Mouse (Mus musculus) thymus, postnatal 10 days (tissue): ENCODE data around the gene Ifnar2.

Experiments used
- DNase-seq, 2 experiments: peaks; one replicate each; pipeline ENCODE4 v3.0.0; 2021; ENCODE audit warnings: low spot score in 2 of 2

The Ifnar2 gene

GRCm38 (mm10) chr16:91372577-91373472, at the start of gene Ifnar2:
Ifnar2 (plus strand) TSS chr16:91372783.
- DNase-seq = peak; percentile 63 to 69

DNA sequence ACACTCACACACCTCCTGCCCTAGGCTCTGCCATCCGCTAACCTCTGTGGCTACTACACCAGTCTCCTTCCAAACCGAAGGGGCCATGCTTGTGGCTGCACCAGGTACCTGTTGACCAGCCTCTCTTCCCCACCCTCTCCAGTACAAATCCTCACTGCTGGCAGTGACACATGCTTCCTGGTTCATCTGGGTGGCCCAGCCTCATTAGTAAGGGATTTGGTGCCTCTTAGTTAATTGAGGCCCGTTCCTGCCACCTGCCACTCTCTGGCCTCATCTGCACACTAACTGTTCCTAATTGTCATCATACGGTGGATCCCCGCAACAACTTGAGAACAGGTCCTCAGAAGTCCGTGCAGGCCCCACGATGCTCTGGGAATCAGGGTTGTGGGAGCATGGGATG, 45.0 kb upstream of the Ifnar2 start:
- DNase-seq = no peak

DNA sequence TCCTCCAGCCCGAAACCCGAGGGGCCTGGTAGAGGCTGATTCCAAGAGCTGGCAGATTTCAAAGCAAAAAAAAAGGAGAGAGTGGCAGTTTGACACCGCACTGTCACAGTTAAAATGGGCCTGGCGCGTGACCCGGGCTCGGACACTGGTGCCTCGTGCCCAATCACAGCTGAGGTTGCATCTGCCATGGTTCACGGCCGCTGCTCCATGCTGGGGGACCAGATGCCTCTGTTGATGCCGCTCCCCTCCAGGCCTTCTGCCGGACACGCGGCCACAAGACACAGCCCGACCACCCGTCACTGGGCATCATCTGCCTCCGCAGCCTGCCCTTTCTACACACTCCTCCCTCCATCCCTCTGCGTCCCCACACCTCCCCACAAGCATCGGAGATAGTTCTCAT, 43.7 kb upstream of the Ifnar2 start:
- DNase-seq = no peak

DNA sequence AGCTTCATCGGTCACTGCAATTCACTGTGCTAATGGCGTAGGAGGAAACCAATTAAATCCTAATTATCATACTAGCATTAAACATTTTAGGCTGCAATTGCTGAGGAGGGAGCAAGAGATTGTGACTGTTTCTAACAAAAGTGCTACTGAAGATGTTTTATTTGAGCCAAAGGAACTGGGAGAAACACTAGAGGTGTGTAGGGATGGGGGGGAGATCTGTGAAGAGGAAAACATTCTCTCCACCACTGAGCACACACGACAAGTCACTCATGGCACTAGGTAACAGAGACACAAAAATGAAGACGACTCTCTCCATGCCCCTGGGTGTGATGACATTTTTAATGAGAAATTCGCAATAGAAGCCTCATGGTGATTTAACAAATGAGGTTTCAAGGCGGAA, 42.1 kb upstream of the Ifnar2 start:
- DNase-seq = no peak

GRCm38 (mm10) chr16:91331153-91331552, 41.4 kb upstream of the Ifnar2 start:
- DNase-seq = no peak

DNA sequence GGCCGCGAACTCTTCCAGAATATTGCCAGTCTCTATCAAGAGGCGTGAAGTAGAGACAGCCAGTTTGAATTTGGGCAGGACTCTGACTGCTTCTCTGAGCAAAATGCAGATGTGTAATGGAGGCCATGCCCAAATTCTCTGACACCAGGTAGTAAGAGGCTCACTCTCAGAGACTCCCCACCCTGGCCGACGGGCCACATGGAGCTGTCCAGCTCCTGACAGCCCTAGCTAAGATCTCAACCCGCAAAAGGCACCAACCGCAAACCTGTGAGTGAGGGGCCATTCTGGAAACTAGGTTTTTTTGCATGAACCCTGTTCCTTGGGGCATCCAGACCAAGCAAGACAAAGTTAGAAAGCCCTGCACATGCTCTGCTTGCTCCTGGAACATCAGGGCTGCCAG, 39.7 kb upstream of the Ifnar2 start:
- DNase-seq = no peak

DNA sequence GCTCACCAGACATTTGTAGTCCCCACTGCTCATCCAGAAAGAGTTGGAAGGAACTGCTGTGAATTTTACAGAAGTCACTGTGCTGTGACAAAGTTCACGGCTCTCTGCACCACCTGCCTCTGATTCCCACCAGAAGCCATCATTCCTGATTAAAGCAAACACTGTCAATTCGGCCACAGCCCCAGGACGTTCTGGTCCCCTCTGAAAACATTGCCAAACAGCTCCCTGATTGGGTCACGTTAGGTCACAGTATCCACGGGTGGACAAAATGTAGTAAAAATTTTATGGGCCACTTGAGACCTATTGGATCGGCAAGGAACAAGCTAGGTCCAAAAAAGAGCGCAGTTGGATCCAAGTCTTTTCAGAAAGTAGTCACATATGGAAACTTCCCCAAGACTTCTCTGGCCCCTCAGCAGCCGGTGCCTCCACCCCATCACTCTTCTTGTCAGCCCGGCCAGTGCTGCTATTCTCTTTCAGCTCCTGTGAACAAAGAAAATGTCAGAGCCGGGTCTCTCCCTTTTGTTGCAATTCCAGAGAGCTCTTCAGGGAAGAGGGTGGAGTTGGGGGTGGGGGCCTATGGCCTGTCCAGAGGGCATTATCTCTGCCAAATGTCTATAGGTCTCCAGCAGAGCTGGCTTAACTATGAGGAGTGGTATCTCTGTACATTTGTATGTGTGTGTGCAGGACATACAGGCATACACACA, 38.2 kb upstream of the Ifnar2 start:
- no peak for DNase-seq

DNA sequence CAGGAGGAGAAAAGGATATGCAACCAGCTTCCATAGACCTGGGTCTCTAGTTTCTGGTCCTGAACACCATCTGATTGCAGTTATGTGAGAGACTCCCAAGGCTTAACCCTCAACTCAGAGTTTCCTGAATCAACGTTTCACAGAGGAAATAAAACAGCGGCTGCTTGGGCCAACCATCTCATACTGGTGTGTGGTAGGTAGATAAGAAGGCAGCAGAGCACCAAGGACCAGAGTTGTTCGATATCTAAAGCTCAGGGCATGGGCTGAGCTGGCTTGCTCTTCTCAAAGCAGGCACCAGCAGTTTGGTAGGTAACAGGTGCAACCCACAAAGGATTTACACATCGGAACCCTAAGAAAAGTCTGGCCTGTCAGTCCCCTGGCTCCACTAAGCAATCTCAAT, 35.8 kb upstream of the Ifnar2 start:
- no peak for DNase-seq

- no peak for DNase-seq
Observed at GRCm38 (mm10) chr16:91337480-91337879, 35.1 kb upstream of the Ifnar2 start.

- DNase-seq = no peak
Observed at GRCm38 (mm10) chr16:91346491-91346890, 26.1 kb upstream of the Ifnar2 start.

DNA sequence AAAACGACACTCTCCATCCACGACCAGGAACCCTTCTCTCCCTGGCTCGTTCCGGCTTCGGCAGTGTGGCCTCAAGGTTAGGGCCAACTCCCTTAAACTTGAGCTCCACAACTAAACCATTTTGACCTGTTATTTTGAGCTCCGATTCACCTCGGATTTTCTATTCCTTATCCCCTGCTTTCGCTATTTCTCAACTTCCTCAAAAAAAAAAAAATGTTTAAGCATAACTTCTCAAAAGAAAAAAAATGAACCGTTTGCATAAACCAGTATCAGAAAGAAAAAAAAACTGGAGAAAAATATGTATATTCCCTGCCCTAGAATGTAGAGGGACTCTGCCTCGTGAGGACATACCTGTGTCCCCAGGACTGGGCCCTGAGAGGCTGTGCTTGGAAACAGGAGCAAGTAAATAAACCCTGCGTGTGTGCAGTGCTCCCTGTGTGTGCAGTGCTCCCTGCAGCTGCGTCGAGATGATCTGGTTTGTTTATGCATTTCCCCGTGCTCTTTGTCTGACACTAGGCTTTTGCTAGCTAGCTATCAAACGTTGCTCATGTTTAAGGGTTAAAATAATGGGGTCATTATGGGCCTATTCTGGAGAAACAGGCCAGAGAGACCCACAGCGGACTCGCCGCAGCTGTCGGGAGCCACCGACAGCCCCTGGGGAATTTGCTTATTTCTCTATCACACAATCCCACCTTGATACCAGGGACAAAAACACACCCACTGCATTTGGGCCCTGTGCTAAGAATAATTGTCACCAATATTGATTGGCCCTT, 24.9 kb upstream of the Ifnar2 start:
- DNase-seq = no peak

GRCm38 (mm10) chr16:91348264-91348565, 24.4 kb upstream of the Ifnar2 start:
- DNase-seq = no peak

- DNase-seq = no peak
Observed at GRCm38 (mm10) chr16:91348588-91349330, 23.8 kb upstream of the Ifnar2 start.

DNA sequence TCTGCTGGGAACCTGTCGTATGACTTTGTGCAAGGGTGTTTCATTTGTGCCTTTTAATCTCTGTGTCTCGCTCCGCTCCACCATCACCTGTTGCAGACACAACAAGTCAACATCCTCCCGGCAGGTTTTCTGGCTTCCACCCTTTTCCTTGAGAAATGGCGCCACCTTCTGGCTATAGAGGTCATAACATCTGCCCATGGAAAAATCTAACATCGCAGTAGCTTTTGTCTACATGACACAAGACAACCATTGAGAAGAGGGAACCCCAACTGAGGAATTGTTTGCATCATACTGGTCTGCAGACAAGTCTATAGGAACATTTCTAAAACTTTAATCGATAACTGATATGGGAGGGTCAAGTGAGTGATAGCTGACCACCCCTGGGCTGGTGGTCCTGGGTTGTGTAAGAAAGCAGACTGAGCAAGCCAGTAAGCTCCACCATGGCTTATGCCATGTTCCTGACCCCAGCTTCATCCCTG, 20.5 kb upstream of the Ifnar2 start:
- DNase-seq = peak; percentile 61 to 80

GRCm38 (mm10) chr16:91352749-91353148, 19.8 kb upstream of the Ifnar2 start:
- no peak for DNase-seq

DNA sequence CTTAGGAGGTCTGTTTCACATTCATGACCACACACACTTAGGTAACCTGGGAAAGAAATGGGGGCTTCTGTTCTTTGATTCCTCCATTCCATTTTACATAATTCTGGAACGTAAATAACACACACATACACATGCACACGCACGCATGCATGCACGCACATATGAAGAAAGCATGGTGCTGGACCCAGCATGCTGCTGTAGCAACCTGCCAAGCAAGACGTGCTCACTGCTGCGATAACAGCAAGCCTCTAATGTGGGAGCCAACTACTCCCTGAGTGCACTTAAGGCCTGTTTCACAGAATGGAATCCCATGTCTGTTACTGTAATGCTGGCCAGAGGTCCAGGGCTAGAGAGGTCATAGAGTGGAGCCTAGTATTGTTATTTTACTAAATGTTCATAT, 19.4 kb upstream of the Ifnar2 start:
- DNase-seq = no peak

DNA sequence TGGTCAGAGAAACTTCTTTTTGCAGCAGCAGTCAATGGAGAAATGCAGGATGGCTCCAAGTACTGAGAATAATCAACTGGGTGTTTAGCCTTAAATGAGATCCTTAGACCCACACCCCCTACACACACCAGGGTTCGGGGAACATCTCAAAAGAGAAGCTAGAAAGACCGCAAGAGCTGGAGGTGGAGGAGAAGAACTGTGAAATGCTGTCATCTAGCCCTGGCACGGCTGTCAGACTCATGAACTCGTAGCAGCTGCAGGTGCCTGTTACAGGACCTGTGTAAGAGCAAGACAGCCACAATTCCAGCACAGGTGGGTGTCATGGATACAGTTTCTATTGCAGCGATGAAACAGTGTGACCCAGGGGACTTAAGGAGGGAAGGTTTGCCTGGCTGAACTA, 18.9 kb upstream of the Ifnar2 start:
- no peak for DNase-seq

DNA sequence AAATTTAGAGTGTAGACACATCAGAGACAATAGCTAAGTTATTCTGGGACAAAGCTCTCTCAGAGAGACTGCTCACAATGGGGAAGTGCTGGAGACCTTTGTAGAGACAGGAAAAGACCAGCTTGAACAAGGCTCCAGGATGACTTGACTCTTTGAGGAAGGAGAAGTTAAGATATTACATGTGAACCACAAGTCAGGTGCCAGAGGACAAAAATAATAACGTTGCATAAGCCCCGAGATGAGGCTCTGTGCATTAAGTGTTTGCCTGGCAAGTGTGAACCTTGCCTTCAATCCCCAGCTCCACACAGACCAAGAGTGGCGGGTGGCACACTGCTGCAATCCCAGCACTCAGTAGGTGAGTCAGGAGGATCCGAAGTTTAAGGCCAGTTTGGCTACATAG, 18.0 kb upstream of the Ifnar2 start:
- DNase-seq = no peak

DNA sequence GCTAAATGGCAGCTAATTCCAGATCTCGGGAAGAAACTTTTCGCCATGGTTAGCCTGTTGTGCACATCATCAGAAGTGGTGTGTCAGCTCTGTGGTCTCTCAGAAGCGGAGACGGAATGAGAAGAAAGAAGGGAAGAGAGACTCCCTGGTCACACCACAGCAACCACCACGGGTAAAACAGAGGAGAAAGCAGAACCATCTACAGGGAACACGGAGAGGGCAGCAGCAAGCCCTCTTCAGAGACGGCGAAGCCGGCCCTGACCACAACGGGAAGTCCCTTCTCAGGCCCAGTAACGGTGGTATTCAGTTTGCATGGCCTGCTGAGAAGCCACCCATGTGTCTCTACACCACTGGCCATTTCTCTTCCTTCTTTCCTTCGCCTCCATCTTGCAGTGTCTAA, 17.4 kb upstream of the Ifnar2 start:
- no peak for DNase-seq

GRCm38 (mm10) chr16:91356760-91357525, 15.6 kb upstream of the Ifnar2 start:
- DNase-seq = no peak

- DNase-seq = no peak
Observed at GRCm38 (mm10) chr16:91357526-91357900, 15.1 kb upstream of the Ifnar2 start.
